Mouse (Mus musculus) mature B cell (primary cell): ENCODE measurements around the gene Cul5.

Experiments used
- in situ Hi-C: fragments of 300-500 bp; cut with MboI; formaldehyde crosslinking; loops from 2 replicates; pipeline ENCODE4 v1.14.3; 2019

The Cul5 gene

DNA sequence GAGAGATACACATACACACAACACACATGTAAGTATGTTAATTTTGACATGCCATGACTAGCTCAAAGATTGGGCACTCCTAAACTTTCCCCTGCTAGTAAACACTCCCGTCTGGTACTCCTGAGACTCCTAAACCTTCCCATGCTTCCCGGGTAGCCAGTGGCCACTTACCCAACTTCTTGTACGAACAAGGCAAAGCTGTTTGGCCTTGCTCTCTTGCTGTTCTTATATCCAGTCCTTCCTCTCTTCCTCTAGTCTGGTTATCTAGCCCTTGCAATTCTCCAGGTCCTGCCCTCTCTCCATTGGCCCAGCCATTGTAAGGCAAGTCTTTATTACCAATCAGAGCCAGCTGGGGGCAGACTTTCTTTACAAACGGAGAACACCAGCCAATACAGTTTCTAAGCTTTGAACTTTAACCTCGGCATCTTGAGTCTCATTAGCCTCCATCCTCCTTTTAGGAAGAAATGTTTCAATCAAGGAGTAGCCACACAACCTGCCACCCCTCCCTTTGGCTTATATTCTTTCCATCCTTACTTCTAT, at the start of gene Cul5:
Cul5 (minus strand) TSS at position 335 of the 540 bp plus-strand sequence.
- in situ Hi-C loops = loop anchor here (25.0 kb wide), 1 partner anchor 432 kb away; the partner anchor contains the start of gene Ddx10

DNA sequence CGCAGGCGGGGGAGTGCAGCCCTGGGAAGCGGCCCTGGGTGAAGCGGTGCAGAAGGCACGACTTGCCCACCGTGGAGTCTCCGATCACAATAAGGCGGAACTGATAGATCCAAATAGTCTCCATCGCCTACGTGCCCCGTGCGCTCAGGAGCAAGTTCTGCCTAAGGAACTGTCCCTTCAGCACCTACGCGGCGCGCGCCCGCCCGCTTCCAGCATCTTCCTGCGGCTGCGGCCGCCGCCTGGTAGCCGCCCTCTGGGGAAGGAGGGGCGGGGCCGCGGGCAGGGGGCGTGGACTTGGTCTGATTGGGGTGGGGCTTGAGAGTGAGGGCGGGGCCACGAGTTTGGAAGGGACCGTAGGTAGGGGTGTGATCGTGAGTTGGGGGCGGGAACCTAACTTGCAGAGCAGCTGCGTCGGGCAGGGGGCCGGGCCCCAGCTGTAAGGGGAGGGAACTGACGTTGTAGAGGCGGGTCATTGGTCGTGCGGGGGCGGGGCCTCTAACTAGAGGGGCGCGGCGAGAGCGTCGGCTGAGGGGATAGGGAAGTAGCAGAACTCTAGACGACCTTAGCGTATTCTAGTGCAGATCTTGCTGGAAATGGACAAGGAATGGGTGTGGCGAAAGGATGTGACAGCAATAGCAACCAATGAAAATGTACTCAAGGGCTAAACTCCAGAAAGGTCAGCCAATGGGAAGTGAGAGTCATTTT, 36.3 kb upstream of the Cul5 start, which contains the start of gene Rab39:
Rab39 (minus strand) TSS at position 241 of the 705 bp plus-strand sequence.
- in situ Hi-C loops = no loop called here

DNA sequence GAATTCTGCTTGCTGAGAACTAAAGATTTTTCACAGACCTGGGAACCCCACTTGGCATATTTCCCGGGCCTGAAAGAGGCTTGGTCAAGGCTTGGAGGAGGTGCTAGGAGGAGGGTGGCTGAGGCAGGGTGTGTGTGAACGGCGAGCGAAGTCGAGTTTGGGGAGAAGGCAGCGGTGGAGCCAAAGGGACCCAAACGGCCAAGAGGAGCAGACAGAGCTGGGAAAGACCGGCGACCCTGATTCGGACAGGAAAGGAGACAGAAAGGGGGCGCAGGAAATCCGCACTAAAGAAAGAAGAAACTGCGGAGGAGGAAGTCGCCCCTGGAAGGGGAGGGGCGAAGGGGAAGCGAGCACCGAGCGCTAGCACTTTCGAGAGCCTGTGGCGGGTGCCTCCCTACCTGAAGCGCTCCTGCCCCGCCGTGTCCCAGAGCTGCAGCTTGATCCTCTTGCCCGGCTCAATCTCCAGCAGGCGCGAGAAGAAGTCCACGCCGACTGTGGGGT, 35.7 kb upstream of the Cul5 start:
- in situ Hi-C loops = no loop called here

DNA sequence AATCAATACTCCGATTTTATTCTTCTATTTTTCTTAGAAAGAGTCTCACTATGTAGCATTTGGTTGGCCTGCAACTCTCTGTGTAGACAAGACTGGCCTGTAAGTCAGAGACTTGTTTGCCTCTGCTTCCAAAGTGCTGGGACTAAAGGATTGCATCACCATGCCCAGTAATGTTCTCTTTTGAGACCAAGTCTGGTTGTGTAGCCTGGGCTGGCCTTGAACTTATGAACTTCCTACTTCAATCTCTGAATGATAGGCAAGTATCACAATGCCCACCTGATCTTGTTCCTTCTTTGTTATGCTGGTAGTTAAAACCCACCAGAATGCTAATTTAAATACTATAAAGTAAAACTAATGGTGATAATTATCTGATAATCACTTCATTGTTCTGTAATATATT, 33.2 kb upstream of the Cul5 start:
- in situ Hi-C loops = no loop called here

DNA sequence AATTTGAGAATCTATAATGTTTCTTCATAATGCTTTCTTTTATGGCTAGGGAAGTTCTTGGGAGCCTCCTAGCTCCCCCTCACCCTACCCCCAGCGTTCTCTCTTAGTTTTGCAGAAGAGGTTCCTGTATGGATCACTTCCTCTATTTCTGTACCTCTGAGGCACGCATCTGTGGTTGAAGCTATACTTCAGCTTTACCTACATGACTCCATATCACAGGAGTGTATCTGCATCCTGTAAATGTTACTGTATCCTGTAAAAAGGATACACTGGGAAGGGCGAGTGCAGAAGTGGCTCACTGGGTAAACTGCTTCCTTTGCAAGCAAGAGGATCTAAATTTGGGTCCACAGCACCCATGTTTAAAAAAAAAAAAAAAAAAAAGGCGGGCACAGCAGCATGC, 30.7 kb upstream of the Cul5 start:
- in situ Hi-C loops = no loop called here

DNA sequence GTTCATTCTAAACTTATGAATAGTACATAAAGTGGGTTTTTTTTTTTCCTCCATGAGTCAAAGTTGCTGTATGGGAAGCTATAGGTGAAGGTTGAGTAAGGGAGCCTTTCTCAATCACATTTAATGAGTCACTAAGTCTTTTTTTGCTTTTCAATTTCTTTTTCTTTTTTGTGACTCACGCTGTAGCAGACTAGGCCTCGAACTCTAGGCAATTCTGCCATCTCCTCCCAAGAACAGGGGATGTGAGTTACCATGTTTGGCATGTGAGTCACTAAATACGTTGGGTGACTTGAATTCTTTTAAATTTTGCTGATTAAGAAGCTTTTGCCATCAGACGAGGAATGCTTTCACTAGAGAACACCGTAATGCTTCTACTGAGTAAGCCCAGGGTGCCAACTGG, 26.0 kb upstream of the Cul5 start:
- in situ Hi-C loops = no loop called here

DNA sequence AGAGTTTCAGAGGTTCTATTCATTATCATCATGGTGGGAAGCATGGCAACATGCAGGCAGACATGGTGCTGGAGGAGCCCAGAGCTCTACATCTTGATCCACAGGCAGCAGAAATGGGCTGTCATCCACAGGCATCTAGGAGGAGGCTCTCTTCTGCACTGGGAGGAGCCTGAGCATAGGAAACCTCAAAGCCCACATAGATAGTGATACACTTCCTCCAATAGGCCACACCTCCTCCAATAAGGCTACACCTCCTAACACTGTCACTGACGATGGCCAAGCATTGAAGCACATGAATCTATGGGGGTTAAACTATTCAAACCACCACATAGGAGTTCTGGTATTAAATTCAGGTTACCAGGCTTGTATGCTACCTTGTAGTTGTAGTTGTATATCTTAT, 23.9 kb upstream of the Cul5 start:
- in situ Hi-C loops = no loop called here

DNA sequence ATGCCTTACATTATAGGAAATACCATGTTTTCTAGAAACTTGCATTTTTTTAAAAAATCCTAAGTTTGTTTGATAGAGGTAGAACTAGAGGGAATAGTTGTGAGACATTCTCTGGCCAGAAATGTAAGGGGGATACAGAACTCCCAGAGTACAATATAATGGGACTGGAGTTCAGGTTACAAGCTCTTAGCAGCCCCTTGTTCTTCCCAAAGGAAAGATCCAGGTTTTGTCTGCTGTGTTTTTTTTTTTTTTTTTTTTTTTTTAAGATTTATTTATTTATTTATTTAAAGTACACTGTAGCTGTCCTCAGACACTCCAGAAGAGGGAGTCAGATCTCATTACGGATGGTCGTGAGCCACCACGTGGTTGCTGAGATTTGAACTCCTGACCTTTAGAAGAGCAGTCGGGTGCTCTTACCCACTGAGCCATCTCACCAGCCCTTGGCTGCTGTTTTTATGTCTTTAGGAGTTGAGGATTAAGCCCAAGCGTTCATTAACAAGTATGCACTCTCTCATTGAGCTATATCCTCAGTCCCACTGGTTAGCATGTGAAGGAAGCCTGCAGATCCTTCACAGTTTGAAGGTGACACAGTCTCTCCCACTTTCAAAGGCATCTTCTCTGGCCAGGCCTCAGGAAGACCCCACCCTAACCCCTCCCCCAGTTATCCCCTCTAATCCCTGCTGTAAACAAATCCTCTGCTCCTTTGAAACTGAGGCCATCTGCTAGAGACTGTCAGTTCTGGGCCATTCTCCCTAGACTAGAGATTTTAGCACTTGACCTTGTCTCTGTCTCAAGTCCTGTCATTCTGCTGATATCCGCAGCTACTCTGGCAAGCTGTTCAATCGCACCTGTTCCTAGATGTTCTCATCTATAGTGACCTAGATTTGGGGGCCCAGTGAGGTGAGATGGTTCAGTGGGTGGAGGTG, 22.2 kb upstream of the Cul5 start:
- in situ Hi-C loops = no loop called here

DNA sequence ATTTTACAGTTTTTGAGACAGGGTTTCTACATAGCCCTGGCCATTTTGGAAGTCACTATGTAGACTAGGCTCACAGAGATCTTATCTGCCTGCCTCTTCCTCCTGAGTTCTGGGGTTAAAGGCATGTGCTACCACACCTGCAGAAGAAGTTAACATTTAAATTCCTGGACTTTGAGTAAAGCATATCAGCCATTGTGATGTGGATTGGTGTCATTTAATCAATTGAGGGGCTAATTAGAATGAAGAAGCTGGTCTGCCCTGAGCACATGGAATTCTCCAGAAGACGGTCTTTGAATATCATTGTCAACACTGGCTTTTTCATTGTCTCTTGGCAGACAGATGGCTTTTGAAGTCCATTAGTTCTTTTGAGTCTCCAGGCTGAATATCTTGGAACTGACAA, 11.0 kb upstream of the Cul5 start:
- in situ Hi-C loops = no loop called here

DNA sequence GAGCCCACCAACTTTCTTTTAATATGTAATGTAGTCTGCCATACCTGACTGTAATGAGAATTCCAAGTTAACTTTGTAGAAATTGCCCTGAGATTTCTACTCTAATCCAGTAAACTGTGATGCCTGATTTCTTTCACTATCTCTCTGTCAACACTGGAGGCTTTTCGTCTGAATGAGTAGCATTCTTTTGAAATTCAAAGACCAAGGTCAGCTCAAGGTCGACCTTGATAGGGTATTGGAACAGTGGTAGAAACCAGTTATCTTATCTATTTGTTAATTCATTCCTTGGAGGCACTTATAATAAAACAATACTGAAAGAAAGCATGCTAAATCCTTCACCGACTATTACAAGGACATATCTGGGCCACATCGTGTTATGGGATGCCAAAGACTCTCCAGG, 7.1 kb upstream of the Cul5 start:
- in situ Hi-C loops = no loop called here

DNA sequence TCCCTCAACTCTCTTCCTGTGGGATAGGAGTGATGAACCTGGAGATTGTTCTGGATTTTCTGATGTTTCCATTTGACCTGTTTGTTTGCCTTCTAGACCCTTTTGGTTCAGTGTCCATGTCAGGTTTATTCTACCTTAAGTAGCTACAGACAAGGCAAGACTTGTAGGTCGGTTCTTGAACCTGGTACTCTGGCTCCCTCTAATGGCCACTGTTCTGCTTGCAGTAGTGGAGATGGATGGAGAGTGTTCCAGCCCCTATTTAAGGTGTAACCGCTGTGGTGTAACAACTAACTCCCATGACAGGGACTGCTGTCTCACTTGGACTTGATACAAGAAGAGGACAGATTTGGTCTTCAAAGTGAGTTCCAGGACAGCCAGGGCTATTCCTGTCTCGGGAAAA, 3.8 kb upstream of the Cul5 start:
- in situ Hi-C loops = loop anchor here (25.0 kb wide), 1 partner anchor 436 kb away; the partner anchor contains the start of gene Ddx10

DNA sequence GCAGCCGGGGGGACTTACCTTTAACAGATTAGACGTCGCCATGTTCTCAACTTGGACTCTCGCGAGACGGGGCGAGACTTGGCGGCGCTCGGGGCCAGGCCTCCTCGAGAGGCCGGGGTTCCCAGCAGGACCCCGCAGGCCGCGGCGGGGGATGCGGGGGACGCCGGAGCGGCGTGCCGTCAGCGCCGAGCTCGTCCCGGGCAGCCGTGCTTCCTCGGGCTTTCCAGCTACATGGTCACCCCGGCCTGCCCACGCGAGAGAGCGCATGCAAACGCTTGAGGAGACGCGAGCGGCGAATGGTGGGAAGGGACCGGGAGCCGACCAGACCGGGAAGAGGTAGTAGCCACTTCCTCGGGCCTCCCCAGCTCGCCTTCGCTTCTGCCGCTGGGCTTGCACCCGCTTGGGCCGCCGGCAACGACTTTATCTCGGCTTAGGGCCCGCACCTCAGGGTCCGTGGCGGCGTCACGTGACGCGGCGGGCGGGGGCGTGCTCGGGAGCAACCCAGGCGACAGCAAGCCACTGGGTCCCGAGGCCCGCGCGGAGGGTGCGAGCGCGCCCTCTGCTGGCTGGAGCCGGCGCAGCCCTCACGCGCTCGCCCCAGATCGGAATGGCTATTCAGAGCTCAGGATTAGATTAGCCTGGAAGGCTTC, 2.7 kb downstream of the Cul5 start:
- in situ Hi-C loops = loop anchor here (25.0 kb wide), 1 partner anchor 430 kb away; the partner anchor contains the start of gene Ddx10

DNA sequence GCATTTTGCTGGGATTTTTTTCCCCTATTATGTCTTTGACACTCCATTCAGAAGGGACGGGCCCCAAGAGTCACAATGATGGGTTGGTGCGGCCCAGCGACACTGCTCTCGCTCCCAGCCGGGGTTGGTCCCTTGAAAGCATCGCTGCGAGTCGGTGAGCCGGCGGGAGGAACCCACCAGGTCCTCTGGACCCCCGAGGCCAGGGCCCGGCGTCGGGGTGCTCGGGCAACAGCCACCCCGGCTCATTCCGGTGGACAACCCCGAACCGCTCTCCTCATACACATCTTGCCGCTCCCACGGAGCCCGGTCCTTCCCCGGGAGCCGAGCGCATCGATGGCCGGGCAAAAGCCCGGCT, 3.2 kb downstream of the Cul5 start:
- in situ Hi-C loops = loop anchor here (25.0 kb wide), 1 partner anchor 429 kb away; the partner anchor contains the start of gene Ddx10

DNA sequence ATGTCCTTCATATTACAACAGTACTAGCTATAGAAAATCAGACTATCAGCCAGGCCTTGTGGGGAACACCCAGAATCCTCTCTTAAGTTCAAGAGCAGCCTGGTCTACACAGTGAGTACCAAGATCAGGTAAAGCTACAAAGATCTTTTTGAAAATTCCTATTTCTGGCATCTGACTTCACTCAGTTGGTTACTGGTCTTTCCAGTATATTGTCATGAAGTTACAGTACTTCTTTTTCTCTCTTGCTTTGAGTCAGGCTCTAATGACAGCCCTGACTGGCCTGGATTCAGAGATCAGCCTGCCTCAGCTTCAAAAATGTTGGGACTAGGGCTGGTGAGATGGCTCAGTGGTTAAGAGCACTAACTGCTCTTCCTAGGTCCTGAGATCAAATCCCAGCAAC, 4.4 kb downstream of the Cul5 start:
- in situ Hi-C loops = loop anchor here (25.0 kb wide), 1 partner anchor 428 kb away; the partner anchor contains the start of gene Ddx10

DNA sequence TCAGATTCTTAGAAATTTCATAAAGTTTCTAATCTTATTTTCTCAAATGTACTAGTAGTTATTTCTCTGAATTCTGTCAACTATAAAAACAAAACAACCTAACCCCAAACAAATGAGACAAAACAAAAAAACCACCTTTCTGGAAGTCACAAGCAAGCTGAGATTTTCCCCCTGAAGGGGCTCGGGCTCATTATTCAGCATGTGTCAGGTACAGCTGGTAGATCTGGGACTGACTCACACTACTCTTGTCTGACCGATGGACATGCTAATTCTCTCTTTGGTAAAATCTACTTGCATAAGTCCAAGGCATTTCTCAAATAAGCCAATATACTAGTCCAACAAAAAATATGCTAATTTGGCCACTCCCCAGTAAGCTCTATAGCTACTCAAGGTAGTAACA, 5.0 kb downstream of the Cul5 start:
- in situ Hi-C loops = loop anchor here (25.0 kb wide), 1 partner anchor 428 kb away; the partner anchor contains the start of gene Ddx10

DNA sequence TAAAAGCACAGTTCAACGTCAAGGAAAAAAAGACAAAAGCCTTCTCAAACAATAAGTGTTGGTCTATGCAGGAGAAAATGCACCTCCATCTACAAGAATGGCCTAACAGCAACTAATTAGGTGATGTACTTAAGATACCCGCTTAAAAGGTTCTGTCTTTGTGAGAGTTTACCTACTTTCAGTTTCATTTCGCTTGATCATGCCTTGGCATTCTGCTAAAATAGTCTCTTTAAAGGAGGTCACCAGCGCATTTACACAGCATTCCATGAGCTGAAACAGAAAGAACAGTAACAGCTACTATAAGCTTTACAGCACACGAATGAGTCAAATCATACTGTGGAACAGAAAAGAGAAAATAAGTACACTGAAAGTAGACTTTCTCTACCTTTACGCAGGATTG, 35.0 kb downstream of the Cul5 start:
- in situ Hi-C loops = no loop called here

DNA sequence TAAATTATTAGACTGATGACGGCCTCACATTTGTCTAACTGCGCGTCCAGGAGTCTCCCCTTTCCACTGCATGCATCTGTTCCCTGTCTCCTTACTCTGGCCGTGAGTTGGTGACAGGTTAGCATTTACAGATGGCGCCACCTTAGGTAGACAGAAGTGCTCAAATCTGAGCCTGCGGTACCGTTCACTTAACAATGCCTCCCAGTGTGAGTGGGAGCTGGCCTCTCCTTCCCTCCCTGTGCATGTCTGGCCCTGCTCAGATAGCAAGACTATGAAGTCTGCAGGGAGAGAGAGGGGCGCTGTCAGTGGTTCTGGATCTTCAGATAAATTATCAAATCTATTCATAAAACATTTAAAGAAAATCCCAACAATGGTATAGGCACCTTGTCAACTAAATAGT, 54.6 kb downstream of the Cul5 start:
- in situ Hi-C loops = no loop called here

DNA sequence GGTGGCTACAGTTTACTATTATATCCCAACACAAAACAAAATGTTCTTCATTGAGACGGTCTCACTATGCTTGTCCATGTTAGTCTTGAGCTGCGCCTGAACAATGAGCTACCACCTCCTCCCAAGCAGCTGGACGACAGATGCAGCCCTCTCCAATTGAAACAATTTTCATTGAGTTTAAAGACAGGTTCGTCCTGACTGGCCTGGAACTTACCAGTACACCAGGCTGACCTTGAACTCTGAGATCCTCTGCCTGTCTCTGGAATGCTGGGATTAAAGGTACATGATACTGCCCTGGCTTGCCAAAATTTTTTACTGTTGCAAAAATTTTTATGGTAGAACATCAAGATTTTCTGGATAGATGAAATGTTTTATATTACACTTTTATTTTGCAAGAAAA, 55.5 kb downstream of the Cul5 start:
- in situ Hi-C loops = no loop called here

DNA sequence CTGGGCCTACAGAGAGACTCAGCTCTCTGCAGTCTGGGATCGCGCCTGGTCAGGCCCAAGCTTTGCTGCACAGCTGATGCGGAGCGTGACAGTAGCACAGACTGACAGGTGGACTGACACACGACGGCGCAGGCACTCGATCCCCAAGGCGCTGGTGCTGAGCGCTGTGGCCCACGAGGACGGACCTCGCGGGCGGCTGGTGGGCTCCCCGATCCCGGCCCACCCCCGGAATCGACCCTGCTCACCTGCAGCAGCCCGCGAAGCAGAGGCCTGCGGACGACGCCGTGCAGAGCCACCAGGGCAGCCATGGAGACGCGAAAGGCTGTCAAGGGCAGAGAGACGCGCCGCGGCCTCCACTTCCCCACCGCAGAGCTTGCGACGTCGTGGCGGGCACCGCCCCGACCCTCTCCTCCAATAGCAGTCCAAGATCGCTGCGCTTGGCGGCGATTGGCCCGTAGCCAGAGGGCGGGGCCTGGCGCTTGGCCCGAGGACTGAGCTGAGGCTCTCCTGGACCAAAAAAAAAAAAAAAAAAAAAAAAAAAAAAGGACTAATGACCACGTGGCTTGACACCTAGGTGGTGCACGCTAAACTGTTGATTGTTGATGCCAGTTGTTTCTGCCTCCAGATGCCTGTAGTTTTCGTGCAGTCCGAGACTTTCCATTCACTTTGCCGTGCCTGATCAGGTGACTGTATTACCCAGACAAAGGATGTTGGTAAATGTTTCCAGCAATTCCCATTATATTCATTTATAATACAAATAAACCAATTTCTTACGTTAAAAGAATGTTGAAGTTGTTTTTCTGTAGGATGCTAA, 59.6 kb downstream of the Cul5 start, which contains the start of gene Acat1:
Acat1 (minus strand) TSS at position 415 of the 814 bp plus-strand sequence.
- in situ Hi-C loops = no loop called here

DNA sequence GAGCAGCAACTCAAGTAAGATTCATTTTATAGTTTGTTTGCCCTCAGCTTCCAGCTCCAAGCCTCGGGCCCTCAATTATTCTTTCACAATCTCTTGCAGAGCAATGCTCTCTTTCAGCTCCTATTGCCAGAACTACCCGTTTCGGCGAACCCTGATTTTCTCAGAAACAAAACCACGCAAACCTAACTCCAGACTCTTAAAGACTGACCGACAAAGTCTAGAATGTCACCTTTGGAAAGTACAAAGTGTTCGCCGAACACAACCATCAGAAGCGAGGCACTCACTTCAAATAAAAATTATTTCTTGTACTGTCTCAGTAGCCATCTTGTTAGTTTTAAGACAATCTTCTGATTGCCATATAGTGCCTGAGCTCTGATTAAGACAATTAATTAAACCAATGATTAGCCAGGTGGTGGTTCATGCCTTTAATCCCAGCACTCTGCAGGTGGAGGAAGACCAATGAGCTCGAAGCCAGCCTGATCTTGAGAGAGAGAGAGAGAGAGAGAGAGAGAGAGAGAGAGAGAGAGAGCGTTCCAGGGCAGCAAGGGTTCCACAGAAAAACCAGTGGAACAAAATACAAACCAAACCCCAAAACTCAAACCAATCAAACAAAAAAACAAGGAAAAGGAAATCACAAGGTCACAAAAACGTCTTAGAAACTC, 60.4 kb downstream of the Cul5 start:
- in situ Hi-C loops = no loop called here
